Mouse (Mus musculus) ES-Bruce4 (cell line): ENCODE measurements around the gene AI464131. TPM values are rescaled to one million over a fixed set of nuclear protein-coding genes. Genes with fewer than 3 reads are reported as not detected.

ENCODE experiments used
- H3K27ac ChIP-seq: 2 replicates; pipeline ENCODE4 v1.5.1; 2012; ENCODE audit warnings: low read length, inconsistent platforms; ENCODE audit not compliant: insufficient read depth
- H3K27me3 ChIP-seq: 2 replicates; pipeline ENCODE4 v1.6.1; 2012; ENCODE audit warnings: mild to moderate bottlenecking, low read length, inconsistent platforms; ENCODE audit not compliant: control insufficient read depth, poor library complexity, insufficient read depth, severe bottlenecking
- H3K36me3 ChIP-seq: 2 replicates; pipeline ENCODE4 v1.6.1; 2012; ENCODE audit warnings: inconsistent platforms, mild to moderate bottlenecking, low read length, moderate library complexity; ENCODE audit not compliant: control insufficient read depth, poor library complexity, insufficient read depth, severe bottlenecking
- H3K4me1 ChIP-seq: one replicate; pipeline ENCODE4 v1.8.1; 2011; ENCODE audit warnings: low read length; ENCODE audit not compliant: control insufficient read depth, insufficient read depth
- H3K4me3 ChIP-seq: 2 replicates; pipeline ENCODE4 v1.5.1; 2011; ENCODE audit warnings: low read depth, mild to moderate bottlenecking, low read length
- H3K9ac ChIP-seq: 2 replicates; pipeline ENCODE4 v1.6.1; 2012; ENCODE audit warnings: low read depth, mild to moderate bottlenecking, inconsistent platforms; ENCODE audit not compliant: poor library complexity, severe bottlenecking
- H3K9me3 ChIP-seq: replicated peaks from 2 replicates; pipeline ENCODE4 v1.6.1; 2012; ENCODE audit warnings: mild to moderate bottlenecking, low read length, inconsistent platforms; ENCODE audit not compliant: control insufficient read depth, poor library complexity, insufficient read depth, severe bottlenecking
- CTCF ChIP-seq: IDR thresholded peaks from one replicate; pipeline ENCODE4 v1.8.1; 2011; ENCODE audit warnings: low read depth, low read length
- EP300 ChIP-seq: IDR thresholded peaks from 2 replicates; pipeline ENCODE4 v1.6.1; 2011; ENCODE audit warnings: low read depth, low read length; ENCODE audit not compliant: insufficient read depth
- POLR2A ChIP-seq: IDR thresholded peaks from one replicate; pipeline ENCODE4 v1.8.1; 2011; ENCODE audit warnings: low read length; ENCODE audit not compliant: insufficient read depth
- polyA plus RNA-seq: library from polyadenylated mRNA; stranded (reverse); fragments of >200 nt; gene quantifications from 2 replicates; pipeline ENCODE4 v1.2.4, GENCODE M21; 2011; ENCODE audit warnings: low read depth; ENCODE audit not compliant: missing spikeins, insufficient read depth, insufficient read length

The AI464131 gene
- polyA plus RNA-seq, 1 experiment: 3.9 TPM

DNA sequence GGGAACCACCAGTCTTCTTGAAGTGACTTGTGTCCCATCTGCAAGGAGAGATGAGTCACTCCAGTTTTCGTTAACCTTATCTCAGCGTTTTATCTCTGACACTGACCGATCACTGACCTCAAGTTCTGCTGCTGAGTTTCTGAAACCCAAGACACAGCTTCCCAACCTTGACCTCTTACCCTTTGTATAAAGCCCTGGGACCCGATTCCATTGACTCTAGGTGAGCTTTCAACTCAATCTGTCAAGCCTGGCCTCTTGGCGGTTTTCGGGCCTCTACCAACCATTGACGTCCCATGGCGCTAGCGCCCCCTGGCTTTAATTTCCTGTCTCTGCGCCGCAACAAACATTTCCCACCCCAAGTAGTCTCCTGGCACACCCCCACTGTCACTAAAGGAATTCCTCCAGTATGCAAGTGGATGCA is 2.3 kb upstream of the AI464131 start:
- no peaks in the 10 kb centered on the region for H3K36me3 ChIP-seq
- no peaks in the 10 kb centered on the region for H3K4me1 ChIP-seq
- no peak overlapping the region for H3K4me3 ChIP-seq
- no peak overlapping the region for H3K9ac ChIP-seq
- H3K27ac ChIP-seq: no peak overlapping the region
- no peaks in the 10 kb centered on the region; the same call in none of the 2 replicates for H3K27me3 ChIP-seq
- TF ChIP-seq CTCF: peak; percentile 48
- no peak for TF ChIP-seq EP300
- no peaks in the 10 kb centered on the region for H3K9me3 ChIP-seq

DNA sequence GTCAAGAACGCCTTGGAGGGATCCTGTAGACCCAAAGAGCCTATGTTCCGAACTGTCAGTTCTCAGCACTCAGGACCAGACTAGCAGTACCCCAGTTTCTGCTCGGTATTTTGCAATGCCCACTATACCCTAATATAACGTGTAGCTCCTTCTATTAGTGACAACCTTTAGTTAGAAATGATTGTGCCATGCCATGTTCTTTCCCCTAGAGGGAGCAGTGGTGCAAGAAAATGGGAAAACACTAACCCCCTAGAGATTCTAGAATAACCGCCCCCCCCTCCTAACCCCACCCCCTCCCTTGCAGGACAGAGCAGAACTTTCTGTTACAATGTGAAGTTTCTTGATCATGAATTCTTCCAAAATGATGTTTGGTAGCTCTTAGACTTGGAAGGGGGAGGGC is 1.4 kb upstream of the AI464131 start:
- H3K27me3 ChIP-seq: no peaks in the 10 kb centered on the region; the same call in 1 of the 2 replicates
- H3K36me3 ChIP-seq: no peaks in the 10 kb centered on the region
- H3K4me1 ChIP-seq: no peaks in the 10 kb centered on the region
- H3K27ac ChIP-seq: no peak overlapping the region
- no peaks in the 10 kb centered on the region for H3K9me3 ChIP-seq
- no peak for TF ChIP-seq POLR2A
- no peak for TF ChIP-seq CTCF
- TF ChIP-seq EP300: no peak
- no peak overlapping the region for H3K9ac ChIP-seq
- no peak overlapping the region for H3K4me3 ChIP-seq

DNA sequence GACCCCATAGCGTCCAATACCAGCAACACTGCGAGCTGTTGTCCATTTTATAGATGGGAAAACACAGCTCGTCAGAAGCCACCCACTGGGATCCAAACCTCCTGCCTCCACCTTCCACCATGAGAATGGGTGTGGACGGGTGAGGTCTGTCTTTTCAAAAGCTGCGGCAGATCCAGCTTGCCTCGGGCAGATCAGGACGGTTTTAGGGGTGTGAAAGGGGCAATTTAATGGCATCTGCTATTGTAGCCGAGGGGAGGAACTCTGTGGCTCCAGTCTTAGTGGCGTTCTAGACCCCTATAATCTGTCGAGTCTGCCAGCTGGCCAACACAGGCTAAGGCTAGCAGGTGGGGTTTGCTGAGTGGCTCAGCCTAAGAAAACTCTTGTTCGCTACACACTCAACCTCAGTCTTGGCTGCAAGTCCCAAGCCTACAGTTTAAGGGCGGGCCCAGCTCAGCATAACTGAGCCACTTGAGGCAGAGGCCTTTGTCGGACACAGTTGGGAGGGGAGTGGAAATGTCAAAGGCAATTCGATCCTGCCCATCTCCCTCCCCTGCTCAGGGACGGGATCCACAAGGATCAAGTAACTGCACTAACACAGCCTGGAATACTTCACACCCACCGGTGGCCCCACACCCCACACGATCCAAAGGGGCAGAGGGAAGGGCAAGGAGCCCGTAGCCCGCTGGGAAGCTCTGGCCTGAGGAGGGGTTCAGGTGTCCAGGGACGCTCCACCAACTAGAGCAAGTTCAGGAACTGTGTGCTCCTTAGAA is 520 bp downstream of the AI464131 start:
- Histone ChIP-seq H3K9me3 (no peaks in the 10 kb centered on the region), H3K4me1 (peaks cover 2% of the 10 kb centered on the region), H3K27ac (no peak overlapping the region), H3K9ac (peak overlapping the region; percentile 23; the same call in 1 of the 2 replicates), H3K27me3 (no peaks in the 10 kb centered on the region), H3K4me3 (peak overlapping the region; percentile 69), H3K36me3 (no peaks in the 10 kb centered on the region)
- TF ChIP-seq CTCF (no peak), EP300 (no peak), POLR2A (no peak)

DNA sequence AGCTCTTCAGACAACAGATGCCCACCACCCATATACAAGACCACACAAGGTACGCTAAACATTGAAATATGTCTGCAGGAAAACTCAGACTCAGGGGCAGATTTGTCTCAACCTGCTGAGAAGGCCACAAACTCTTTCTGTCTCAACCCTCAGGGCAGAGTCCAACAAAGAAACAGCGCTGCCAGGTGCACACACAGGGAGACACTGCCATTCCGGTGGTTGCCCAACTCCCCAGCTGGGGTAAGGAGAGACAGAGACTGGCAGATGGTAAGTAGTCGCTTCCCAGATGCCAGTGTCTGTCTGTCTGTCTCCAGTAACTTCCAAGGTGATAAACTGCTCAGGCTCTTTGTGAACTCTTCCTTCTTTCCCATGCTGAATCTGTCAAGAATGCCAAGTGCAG is 2.1 kb downstream of the AI464131 start:
- Histone ChIP-seq H3K9ac (no peak overlapping the region), H3K27me3 (no peaks in the 10 kb centered on the region), H3K36me3 (no peaks in the 10 kb centered on the region), H3K4me3 (no peak overlapping the region), H3K9me3 (no peaks in the 10 kb centered on the region), H3K27ac (no peak overlapping the region), H3K4me1 (peaks cover 2% of the 10 kb centered on the region)
- TF ChIP-seq CTCF: no peak
- TF ChIP-seq POLR2A: no peak
- no peak for TF ChIP-seq EP300

DNA sequence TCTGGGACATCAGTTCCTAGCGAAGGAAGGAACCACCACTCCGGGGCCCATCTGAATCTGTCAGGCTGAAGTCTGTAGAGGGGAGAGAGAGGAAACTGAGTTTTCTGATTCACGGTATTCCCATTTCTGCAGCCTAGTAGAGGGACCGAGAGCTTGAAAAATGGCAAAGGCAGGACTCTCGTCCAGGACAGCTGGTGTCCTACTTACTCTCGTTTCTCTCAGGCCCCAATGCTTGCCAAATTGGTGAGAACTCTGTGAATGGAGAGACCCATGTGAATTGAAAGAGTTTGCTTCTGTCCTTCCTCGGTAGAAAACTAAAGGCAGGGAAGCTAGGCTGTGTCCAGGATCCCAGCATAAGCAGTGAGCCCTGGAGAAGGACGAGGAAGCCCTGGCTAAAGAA is 3.3 kb downstream of the AI464131 start:
- Histone ChIP-seq H3K4me1 (peaks cover 2% of the 10 kb centered on the region), H3K36me3 (no peaks in the 10 kb centered on the region), H3K27ac (no peak overlapping the region), H3K9me3 (no peaks in the 10 kb centered on the region), H3K4me3 (no peak overlapping the region), H3K27me3 (no peaks in the 10 kb centered on the region), H3K9ac (peak overlapping the region; percentile 0; the same call in 1 of the 2 replicates)
- TF ChIP-seq POLR2A: no peak
- no peak for TF ChIP-seq EP300
- no peak for TF ChIP-seq CTCF

DNA sequence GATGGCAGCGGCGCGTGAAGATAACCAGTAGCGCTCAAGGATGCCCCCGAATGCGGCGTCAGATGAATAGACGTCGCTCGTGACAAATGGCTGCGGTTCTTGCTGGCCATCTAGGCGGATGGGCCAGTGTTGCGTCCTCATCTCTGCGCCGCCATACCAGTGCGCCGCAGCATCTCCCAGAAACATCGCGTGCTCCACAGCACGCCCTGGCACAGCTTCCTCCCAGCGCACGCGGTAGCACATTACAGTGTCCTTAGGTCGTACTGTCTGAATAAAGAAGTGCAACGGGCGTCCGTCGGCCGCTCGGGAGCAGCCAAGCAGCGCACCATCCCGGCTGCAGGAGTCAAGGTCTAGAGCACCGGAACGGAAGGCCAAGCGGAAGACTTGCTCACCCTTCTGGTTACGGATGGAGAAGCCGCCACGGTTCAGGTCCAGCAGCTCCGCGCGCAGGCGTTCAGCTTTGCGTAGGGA is 3.9 kb downstream of the AI464131 start:
- Histone ChIP-seq H3K27me3 (no peaks in the 10 kb centered on the region), H3K4me3 (peak overlapping the region; percentile 51), H3K9me3 (no peaks in the 10 kb centered on the region), H3K4me1 (peaks cover 2% of the 10 kb centered on the region), H3K36me3 (no peaks in the 10 kb centered on the region), H3K9ac (peak overlapping the region; percentile 0; the same call in 1 of the 2 replicates), H3K27ac (no peak overlapping the region)
- TF ChIP-seq EP300: no peak
- TF ChIP-seq POLR2A: no peak
- no peak for TF ChIP-seq CTCF
